Mouse (Mus musculus): ENCODE data around the gene Nrgn.
A peak's percentile ranks its signal among the peaks of the same experiment; 100 is the strongest.

Gene Nrgn

GRCm38 (mm10) chr9:37552536-37553293 lies at the start of gene Nrgn:
Gene Nrgn, minus strand, starts transcription at chr9:37552904.
- peak; percentile 48 to 50 for DNase-seq (ENCODE audit: low spot score in 2 of 2)

- no peak for DNase-seq (ENCODE audit: low spot score in 2 of 2)
Measured at GRCm38 (mm10) chr9:37600538-37601205, 48.0 kb upstream of the Nrgn start.

GRCm38 (mm10) chr9:37598637-37599036 lies 45.9 kb upstream of the Nrgn start:
- no peak for DNase-seq (ENCODE audit: low spot score in 2 of 2)

- DNase-seq (ENCODE audit: low spot score in 2 of 2): no peak
Measured at GRCm38 (mm10) chr9:37595570-37595969, 42.9 kb upstream of the Nrgn start.

DNA sequence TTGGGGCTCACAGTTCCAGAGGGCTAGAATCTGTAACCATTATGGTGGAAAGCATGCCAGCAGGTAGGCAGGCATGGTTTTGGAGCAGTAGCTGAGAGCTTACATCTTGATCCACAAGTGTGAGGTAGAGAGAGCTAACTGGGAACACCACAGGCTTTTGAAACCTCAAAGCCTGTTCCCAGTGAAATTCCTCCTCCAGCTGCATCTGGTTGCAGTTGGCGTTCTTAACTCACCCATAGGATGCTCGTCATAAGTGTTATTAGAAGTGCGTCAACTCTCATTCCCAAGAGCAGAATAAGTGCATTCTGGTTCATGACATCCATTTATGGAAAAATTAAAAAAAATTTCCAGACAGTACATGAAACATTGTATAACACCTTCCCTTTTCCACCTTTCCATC lies 41.0 kb upstream of the Nrgn start:
- no peak for DNase-seq (ENCODE audit: low spot score in 2 of 2)

DNA sequence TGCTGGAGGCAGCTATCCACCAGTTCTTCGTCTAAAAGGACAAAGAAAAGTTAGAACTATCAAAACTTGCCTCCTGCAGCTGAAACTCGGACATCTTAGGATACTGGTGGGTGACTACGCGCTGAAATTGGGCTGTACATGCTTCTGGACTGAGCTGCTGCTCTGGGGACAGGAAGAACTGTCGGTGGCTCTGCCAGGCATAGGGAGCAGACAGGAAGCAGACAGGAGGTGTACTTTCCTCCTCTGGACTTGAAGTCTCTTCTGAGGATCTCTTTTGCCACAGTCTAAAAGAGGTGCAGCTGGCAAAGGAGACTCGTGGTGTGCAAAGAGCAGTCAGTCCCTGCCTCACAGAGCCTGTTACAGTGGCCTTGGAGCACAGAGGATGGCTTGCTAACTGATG lies 39.9 kb upstream of the Nrgn start:
- no peak for DNase-seq (ENCODE audit: low spot score in 2 of 2)

GRCm38 (mm10) chr9:37592025-37592424 lies 39.3 kb upstream of the Nrgn start:
- DNase-seq (ENCODE audit: low spot score in 2 of 2): no peak

- no peak for DNase-seq (ENCODE audit: low spot score in 2 of 2)
Measured at GRCm38 (mm10) chr9:37590381-37590780, 37.7 kb upstream of the Nrgn start.

DNA sequence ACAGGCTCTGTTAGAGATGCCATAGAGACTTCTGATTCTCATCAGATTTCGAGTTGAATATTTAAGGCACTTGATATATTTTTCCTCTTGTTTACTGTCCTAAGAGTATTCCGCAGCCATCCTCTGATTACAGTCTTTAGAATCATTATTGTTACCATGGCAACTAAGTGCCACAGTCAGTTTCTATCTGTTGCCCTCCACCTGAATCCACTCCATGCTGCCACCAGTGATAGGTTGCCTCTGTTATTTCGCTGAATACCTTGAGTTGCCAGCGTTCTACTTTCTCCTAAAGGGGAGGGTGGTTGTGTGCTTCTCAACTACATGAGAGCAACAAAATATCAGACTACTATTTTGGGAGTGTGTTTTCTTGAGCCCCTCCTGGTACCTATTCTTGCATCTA lies 34.0 kb upstream of the Nrgn start:
- no peak for DNase-seq (ENCODE audit: low spot score in 2 of 2)

GRCm38 (mm10) chr9:37583594-37583993 lies 30.9 kb upstream of the Nrgn start:
- no peak for DNase-seq (ENCODE audit: low spot score in 2 of 2)

GRCm38 (mm10) chr9:37576436-37576930 lies 23.8 kb upstream of the Nrgn start:
- DNase-seq (ENCODE audit: low spot score in 2 of 2): peak in 1 of 2 experiments; percentile 18

- DNase-seq (ENCODE audit: low spot score in 2 of 2): no peak
Measured at GRCm38 (mm10) chr9:37572204-37572876, 19.6 kb upstream of the Nrgn start.

GRCm38 (mm10) chr9:37569231-37569835 lies 16.6 kb upstream of the Nrgn start:
- no peak for DNase-seq (ENCODE audit: low spot score in 2 of 2)

DNA sequence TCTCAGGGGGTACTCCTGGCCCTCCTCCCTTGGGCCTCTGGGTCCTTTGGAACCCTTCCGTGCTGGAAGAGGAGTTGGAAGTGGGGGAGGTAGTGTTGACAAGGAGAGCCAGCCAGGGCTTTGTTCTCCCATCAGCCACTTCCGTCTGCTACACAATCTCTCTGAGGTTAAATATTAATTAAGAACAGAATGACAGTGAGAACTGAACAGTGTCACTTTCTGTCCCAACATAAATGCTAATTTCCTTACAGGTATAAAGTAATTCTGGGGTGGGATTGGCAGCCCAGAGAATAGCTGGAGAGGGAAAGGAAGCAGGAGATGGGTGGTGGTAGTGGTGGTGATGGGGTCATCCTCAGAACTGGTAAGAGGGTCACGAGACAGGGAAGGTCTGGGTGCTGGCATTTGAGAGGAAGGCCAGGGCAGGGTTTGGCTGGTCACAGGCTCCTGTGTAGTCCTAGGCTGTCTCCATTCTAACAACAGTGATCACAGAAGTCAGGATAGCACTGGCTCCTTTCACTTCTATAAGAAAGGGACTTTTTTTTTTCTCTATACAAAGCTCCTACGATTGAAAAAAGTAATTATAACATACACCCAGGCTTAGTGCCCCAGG lies 16.0 kb upstream of the Nrgn start:
- DNase-seq (ENCODE audit: low spot score in 2 of 2): no peak

GRCm38 (mm10) chr9:37567892-37568604 lies 15.3 kb upstream of the Nrgn start:
- DNase-seq (ENCODE audit: low spot score in 2 of 2): no peak

DNA sequence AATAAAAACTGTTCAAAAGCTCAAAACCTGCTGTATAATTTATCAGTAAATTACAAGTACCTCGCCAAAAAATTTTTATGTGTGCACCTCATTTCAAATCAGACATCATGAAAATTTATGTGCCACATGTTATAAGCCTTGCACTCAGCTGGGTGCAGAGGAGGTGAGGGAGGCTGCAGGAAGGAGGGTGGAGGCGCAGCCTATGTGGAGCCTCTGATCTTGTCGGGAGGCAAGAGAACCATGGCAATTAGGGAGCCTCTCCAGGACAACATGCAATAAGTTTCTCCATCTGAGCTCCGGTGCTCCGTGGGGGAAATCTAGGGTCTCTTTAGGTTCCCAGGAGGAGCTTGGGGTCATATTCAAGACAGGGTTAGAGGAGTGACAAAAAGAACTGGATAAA lies 14.8 kb upstream of the Nrgn start:
- DNase-seq (ENCODE audit: low spot score in 2 of 2): no peak

- no peak for DNase-seq (ENCODE audit: low spot score in 2 of 2)
Measured at GRCm38 (mm10) chr9:37567019-37567418, 14.3 kb upstream of the Nrgn start.

DNA sequence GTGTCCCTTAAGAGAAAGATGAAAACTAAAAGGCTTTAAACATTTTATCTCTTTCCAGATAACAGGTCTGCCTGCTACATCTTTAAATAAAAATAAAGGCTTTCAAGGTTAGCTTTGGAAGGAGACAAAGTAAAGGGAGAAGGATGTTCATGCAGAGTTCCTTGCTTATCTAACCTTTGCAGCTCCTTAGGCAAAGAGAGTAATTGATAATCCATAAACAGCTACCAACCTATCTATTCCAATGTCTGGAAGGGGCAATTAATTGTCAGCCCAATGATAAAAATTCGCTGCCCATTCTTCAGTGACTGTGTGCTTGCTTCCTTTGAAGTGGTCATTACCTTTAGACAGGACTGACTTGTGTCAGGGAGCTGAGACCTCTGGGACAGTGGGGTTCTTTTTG lies 11.1 kb upstream of the Nrgn start:
- DNase-seq (ENCODE audit: low spot score in 2 of 2): no peak

GRCm38 (mm10) chr9:37560617-37561016 lies 7.9 kb upstream of the Nrgn start:
- DNase-seq (ENCODE audit: low spot score in 2 of 2): no peak

DNA sequence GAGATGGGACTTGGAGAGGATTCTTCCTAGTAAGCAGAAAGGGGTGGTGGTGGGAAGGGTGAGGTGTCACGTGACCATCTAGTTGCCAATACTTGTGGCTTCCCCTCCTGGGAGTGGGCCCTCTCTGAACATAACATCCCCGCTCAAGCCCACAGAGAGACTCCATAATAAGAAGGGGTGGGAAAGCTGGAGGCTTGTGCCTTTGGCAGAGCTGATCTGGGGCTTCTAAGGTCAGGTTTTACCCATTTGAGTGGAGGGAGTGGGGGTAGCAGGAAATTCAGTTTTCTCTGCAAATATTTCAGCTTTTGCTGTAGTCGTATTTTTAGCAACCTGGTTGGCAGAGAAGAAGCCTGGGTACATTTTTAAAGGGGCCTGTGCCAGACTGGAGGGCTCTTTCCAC lies 3.7 kb upstream of the Nrgn start:
- no peak for DNase-seq (ENCODE audit: low spot score in 2 of 2)

Data from spleen, postnatal 14 days (tissue).